Mouse (Mus musculus) CD4-positive, CD25-positive, alpha-beta regulatory T cell, adult 2 months (primary cell): Measurements from ENCODE around the gene Ttll5.

Experiments
- DNase-seq: peaks from one replicate; pipeline ENCODE4 v3.0.0-alpha.2; 2012; ENCODE audit warnings: low read depth, low spot score

Gene Ttll5

GRCm38 (mm10) chr12:86049813-86050212, 225.4 kb downstream of the Ttll5 start:
- no peak for DNase-seq

GRCm38 (mm10) chr12:86051477-86051876, 227.0 kb downstream of the Ttll5 start:
- DNase-seq: no peak

- DNase-seq: no peak
Observed at GRCm38 (mm10) chr12:86055306-86055705, 230.8 kb downstream of the Ttll5 start.

GRCm38 (mm10) chr12:86056976-86057375, 232.5 kb downstream of the Ttll5 start:
- no peak for DNase-seq

- DNase-seq: no peak
Observed at GRCm38 (mm10) chr12:86057516-86057915, 233.1 kb downstream of the Ttll5 start.

- no peak for DNase-seq
Observed at GRCm38 (mm10) chr12:86059341-86059740, 234.9 kb downstream of the Ttll5 start.

GRCm38 (mm10) chr12:86064796-86065195, 240.3 kb downstream of the Ttll5 start:
- no peak for DNase-seq

GRCm38 (mm10) chr12:86071432-86071831, 247.0 kb downstream of the Ttll5 start:
- DNase-seq: no peak

- no peak for DNase-seq
Observed at GRCm38 (mm10) chr12:86074681-86075080, 250.2 kb downstream of the Ttll5 start.

- no peak for DNase-seq
Observed at GRCm38 (mm10) chr12:86075358-86075757, 250.9 kb downstream of the Ttll5 start.

GRCm38 (mm10) chr12:86076321-86076901, 252.0 kb downstream of the Ttll5 start:
- DNase-seq: no peak

GRCm38 (mm10) chr12:86077322-86077721, 252.9 kb downstream of the Ttll5 start:
- no peak for DNase-seq

- no peak for DNase-seq
Observed at GRCm38 (mm10) chr12:86077736-86078135, 253.3 kb downstream of the Ttll5 start.

- DNase-seq: no peak
Observed at GRCm38 (mm10) chr12:86078176-86078552, 253.7 kb downstream of the Ttll5 start.

GRCm38 (mm10) chr12:86078553-86079201, 254.2 kb downstream of the Ttll5 start, which contains the start of gene Tgfb3:
Gene Tgfb3 (minus strand): TSS chr12:86079041.
- DNase-seq: peak; percentile 72

GRCm38 (mm10) chr12:86079202-86079667, 254.8 kb downstream of the Ttll5 start:
- peak; percentile 90 for DNase-seq

- peak; percentile 61 for DNase-seq
Observed at GRCm38 (mm10) chr12:86082481-86083012, 258.1 kb downstream of the Ttll5 start, which contains the start of gene Ift43. Gene Ift43 (plus strand): TSS chr12:86082541.

- DNase-seq: no peak
Observed at GRCm38 (mm10) chr12:86085873-86086272, 261.4 kb downstream of the Ttll5 start.

- DNase-seq: no peak
Observed at GRCm38 (mm10) chr12:86086550-86086949, 262.1 kb downstream of the Ttll5 start.

- no peak for DNase-seq
Observed at GRCm38 (mm10) chr12:86088042-86088441, 263.6 kb downstream of the Ttll5 start.

- no peak for DNase-seq
Observed at GRCm38 (mm10) chr12:86090764-86091163, 266.3 kb downstream of the Ttll5 start.

GRCm38 (mm10) chr12:86091601-86092132, 267.2 kb downstream of the Ttll5 start:
- no peak for DNase-seq

- no peak for DNase-seq
Observed at GRCm38 (mm10) chr12:86094075-86094474, 269.6 kb downstream of the Ttll5 start.
